Mouse (Mus musculus): Measurements from ENCODE around the gene Wnk4. TPM values are rescaled to one million over a fixed set of nuclear protein-coding genes. Genes with fewer than 3 reads are reported as not detected.

Gene Wnk4
- polyA plus RNA-seq, 1 experiment from 2014 or later: 23.5 TPM

Other genes starting within 250 kb of the Wnk4 start
- 17.0 and 17.2 TPM in 2 replicates for gene Naglu, start 190.6 kb upstream of the Wnk4 start, polyA plus RNA-seq (2015; fragmentation: Nextera tagmentation; extraction: Ambion mirVana)
- gene Hsd17b1, start 182.2 kb upstream of the Wnk4 start, polyA plus RNA-seq (2015; fragmentation: Nextera tagmentation; extraction: Ambion mirVana): 0.30 TPM in 1 of 2 replicates, not detected in the other
- 38.9 and 41.8 TPM in 2 replicates for gene Coasy, start 178.0 kb upstream of the Wnk4 start, polyA plus RNA-seq (2015; fragmentation: Nextera tagmentation; extraction: Ambion mirVana)
- 57.4 and 60.5 TPM in 2 replicates for gene Mlx, start 173.3 kb upstream of the Wnk4 start, polyA plus RNA-seq (2015; fragmentation: Nextera tagmentation; extraction: Ambion mirVana)
- 21.4 and 23.4 TPM in 2 replicates for gene Psmc3ip, start 165.1 kb upstream of the Wnk4 start, polyA plus RNA-seq (2015; fragmentation: Nextera tagmentation; extraction: Ambion mirVana)
- 18.7 and 20.1 TPM in 2 replicates for gene Retreg3, start 140.7 kb upstream of the Wnk4 start, polyA plus RNA-seq (2015; fragmentation: Nextera tagmentation; extraction: Ambion mirVana)
- gene Tubg1, start 140.6 kb upstream of the Wnk4 start, polyA plus RNA-seq (2015; fragmentation: Nextera tagmentation; extraction: Ambion mirVana): 63.0 and 63.5 TPM in 2 replicates
- 3.9 and 4.6 TPM in 2 replicates for gene Tubg2, start 104.7 kb upstream of the Wnk4 start, polyA plus RNA-seq (2015; fragmentation: Nextera tagmentation; extraction: Ambion mirVana)
- 2.3 and 2.6 TPM in 2 replicates for gene Cntnap1, start 90.0 kb upstream of the Wnk4 start, polyA plus RNA-seq (2015; fragmentation: Nextera tagmentation; extraction: Ambion mirVana)
- gene Plekhh3, start 89.2 kb upstream of the Wnk4 start, polyA plus RNA-seq (2015; fragmentation: Nextera tagmentation; extraction: Ambion mirVana): 17.6 and 18.7 TPM in 2 replicates
- 0.26 and 0.43 TPM in 2 replicates for gene Ccr10, start 85.1 kb upstream of the Wnk4 start, polyA plus RNA-seq (2015; fragmentation: Nextera tagmentation; extraction: Ambion mirVana)
- 18.5 and 21.8 TPM in 2 replicates for gene Ezh1, start 34.1 kb upstream of the Wnk4 start, polyA plus RNA-seq (2015; fragmentation: Nextera tagmentation; extraction: Ambion mirVana)
- gene Ramp2, start 14.5 kb upstream of the Wnk4 start, polyA plus RNA-seq (2015; fragmentation: Nextera tagmentation; extraction: Ambion mirVana): 95.8 and 106 TPM in 2 replicates
- 133 and 141 TPM in 2 replicates for gene Vps25, start 6.9 kb upstream of the Wnk4 start, polyA plus RNA-seq (2015; fragmentation: Nextera tagmentation; extraction: Ambion mirVana)
- gene Cntd1, start 18.4 kb downstream of the Wnk4 start, polyA plus RNA-seq (2015; fragmentation: Nextera tagmentation; extraction: Ambion mirVana): 0.70 and 1.2 TPM in 2 replicates
- 194 and 197 TPM in 2 replicates for gene Coa3, start 18.5 kb downstream of the Wnk4 start, polyA plus RNA-seq (2015; fragmentation: Nextera tagmentation; extraction: Ambion mirVana)
- 143 and 147 TPM in 2 replicates for gene Becn1, start 41.7 kb downstream of the Wnk4 start, polyA plus RNA-seq (2015; fragmentation: Nextera tagmentation; extraction: Ambion mirVana)
- gene Psme3, start 55.6 kb downstream of the Wnk4 start, polyA plus RNA-seq (2015; fragmentation: Nextera tagmentation; extraction: Ambion mirVana): 98.2 and 107 TPM in 2 replicates
- 0.97 and 1.4 TPM in 2 replicates for gene Aoc2, start 64.5 kb downstream of the Wnk4 start, polyA plus RNA-seq (2015; fragmentation: Nextera tagmentation; extraction: Ambion mirVana)
- 3.5 TPM in 2 replicates for gene Aoc3, start 70.0 kb downstream of the Wnk4 start, polyA plus RNA-seq (2015; fragmentation: Nextera tagmentation; extraction: Ambion mirVana)
- gene G6pc, start 107.0 kb downstream of the Wnk4 start, polyA plus RNA-seq (2015; fragmentation: Nextera tagmentation; extraction: Ambion mirVana): 0.09 and 0.15 TPM in 2 replicates
- 57.6 and 58.0 TPM in 2 replicates for gene Aarsd1, start 157.0 kb downstream of the Wnk4 start, polyA plus RNA-seq (2015; fragmentation: Nextera tagmentation; extraction: Ambion mirVana)
- gene Gm27029, start 164.2 kb downstream of the Wnk4 start, polyA plus RNA-seq (2015; fragmentation: Nextera tagmentation; extraction: Ambion mirVana): 7.5 and 10.8 TPM in 2 replicates
- gene Rundc1, start 164.5 kb downstream of the Wnk4 start, polyA plus RNA-seq (2015; fragmentation: Nextera tagmentation; extraction: Ambion mirVana): 17.6 and 19.0 TPM in 2 replicates
- gene Ptges3l, start 164.8 kb downstream of the Wnk4 start, polyA plus RNA-seq (2015; fragmentation: Nextera tagmentation; extraction: Ambion mirVana): 16.3 and 26.9 TPM in 2 replicates
- gene Rpl27, start 181.7 kb downstream of the Wnk4 start, polyA plus RNA-seq (2015; fragmentation: Nextera tagmentation; extraction: Ambion mirVana): 241 and 276 TPM in 2 replicates
- 26.3 and 26.8 TPM in 2 replicates for gene Ifi35, start 187.8 kb downstream of the Wnk4 start, polyA plus RNA-seq (2015; fragmentation: Nextera tagmentation; extraction: Ambion mirVana)
- gene Rnd2, start 204.4 kb downstream of the Wnk4 start, polyA plus RNA-seq (2015; fragmentation: Nextera tagmentation; extraction: Ambion mirVana): 10.7 and 11.9 TPM in 2 replicates
- 67.1 and 73.8 TPM in 2 replicates for gene Vat1, start 205.7 kb downstream of the Wnk4 start, polyA plus RNA-seq (2015; fragmentation: Nextera tagmentation; extraction: Ambion mirVana)